ENCODE assay signal across 9 mouse cellular contexts in the genomic region with DNA sequence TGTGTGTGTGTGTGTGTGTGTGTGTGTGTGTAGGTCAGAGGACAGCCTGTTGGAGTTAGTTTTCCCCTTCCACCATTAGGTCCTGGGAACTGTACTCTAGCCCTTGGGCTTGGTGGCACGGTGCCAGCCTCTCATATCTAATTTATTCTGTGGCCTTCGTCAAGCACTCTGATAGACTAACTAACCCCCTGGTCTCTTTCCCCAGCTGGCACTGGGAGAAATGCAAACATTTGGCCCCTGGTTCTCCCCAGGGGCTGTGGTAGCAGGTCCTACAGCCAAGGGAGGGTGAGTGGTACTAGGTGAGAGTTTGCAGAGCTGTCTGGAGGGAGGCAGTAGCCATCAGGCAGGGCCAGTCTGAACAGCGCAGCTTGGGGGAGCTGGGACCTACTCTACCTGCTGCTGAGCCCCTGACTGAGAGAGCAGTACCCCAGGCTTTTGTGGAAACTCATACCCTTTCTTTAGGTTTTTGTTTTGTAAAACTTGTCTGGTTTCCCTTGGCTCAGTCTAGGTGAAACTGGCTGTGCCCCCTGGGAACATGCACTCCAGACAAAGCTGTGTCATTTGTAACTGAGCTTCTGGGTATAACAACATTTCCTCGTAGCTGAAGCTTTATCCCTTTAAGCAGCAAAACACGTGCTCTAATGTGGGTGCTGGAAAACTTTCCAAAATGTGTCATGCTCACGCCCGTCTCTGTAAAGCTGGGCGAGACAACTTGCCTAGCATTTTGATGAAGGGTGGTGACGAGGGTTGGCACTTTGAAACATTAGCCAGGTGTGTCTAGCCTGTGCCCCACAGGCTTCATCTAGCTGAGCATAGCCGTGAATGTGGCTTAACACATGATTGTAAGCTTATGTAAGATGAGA. TPM values are rescaled to one million over a fixed set of nuclear protein-coding genes. Genes with fewer than 3 reads are reported as not detected.
DNase-seq lines count a peak whose midpoint lies in the region; ATAC-seq lines count a peak whose summit lies in the region.
"Had no signal": no experiment of that assay in that cellular context is flagged by ENCODE, and none has a peak within 500 bp of the region (broad histone marks: within the 10 kb centered on the region; RNA-seq: fewer than 3 reads in every experiment).

No protein-coding gene starts in this region.

- peaks cover 42% of the 10 kb centered on the region for H3K36me3 ChIP-seq in embryonic facial prominence, embryonic 12.5 days
- peaks cover 80% of the 10 kb centered on the region for H3K36me3 ChIP-seq in embryonic facial prominence, embryonic 10.5 days (replicated peaks)
- H3K36me3 ChIP-seq in stomach, embryonic 14.5 days (ENCODE audit: control insufficient read depth, insufficient read depth, low read length): peaks cover 25% of the 10 kb centered on the region

- 0 out of 2 replicates have a peak overlapping the region, but pooled peaks have one; percentile 63 for H3K27ac ChIP-seq in embryonic facial prominence, embryonic 12.5 days
- H3K27ac ChIP-seq in embryonic facial prominence, embryonic 10.5 days (replicated peaks): no peak overlapping the region; the same call in 1 of the 2 replicates
- peak overlapping the region; percentile 33; the same call in 1 of the 2 replicates for H3K27ac ChIP-seq in stomach, embryonic 14.5 days (ENCODE audit: low read length)

- no peak for ATAC-seq in embryonic facial prominence, embryonic 12.5 days (ENCODE audit: insufficient number of reproducible peaks, insufficient read depth, low FRiP score, low TSS enrichment)
- peak; percentile 38 for ATAC-seq in stomach, embryonic 14.5 days (ENCODE audit: insufficient number of reproducible peaks, insufficient read depth, low FRiP score, low read depth)
- ATAC-seq in megakaryocyte progenitor cell, adult 5-6 weeks (replicated peaks; ENCODE audit: poor library complexity): no peak

- intact Hi-C loops in left cerebral cortex, postnatal 14 days (cut with DNase I): no loop called here

- DNase-seq in embryonic facial prominence, embryonic 10.5 days (ENCODE audit: low spot score): no peak
- DNase-seq in testis, postnatal 10 days (ENCODE audit: low spot score): peak; percentile 74
- DNase-seq in testis, postnatal 14 days (ENCODE audit: low spot score): no peak
- DNase-seq in kidney, adult 11 months: peak; percentile 73
- DNase-seq in left cerebral cortex, postnatal 14 days (ENCODE audit: low spot score in 2 of 2): no peak

- H3K4me2 ChIP-seq in embryonic facial prominence, embryonic 12.5 days (replicated peaks): no peak overlapping the region
- H3K4me2 ChIP-seq in stomach, embryonic 14.5 days (replicated peaks; ENCODE audit: low read depth, low read length): no peak overlapping the region

- 67% methylated on average over 10 of the region's 10 CpGs for WGBS in embryonic facial prominence, embryonic 12.5 days
- WGBS in embryonic facial prominence, embryonic 10.5 days: 84% methylated on average over 10 of the region's 10 CpGs
- 75% methylated on average over 10 of the region's 10 CpGs for WGBS in stomach, embryonic 14.5 days

- no peak overlapping the region for H3K4me3 ChIP-seq in embryonic facial prominence, embryonic 12.5 days
- H3K4me3 ChIP-seq in embryonic facial prominence, embryonic 10.5 days: no peak overlapping the region
- no peak overlapping the region for H3K4me3 ChIP-seq in stomach, embryonic 14.5 days (ENCODE audit: low read depth, low read length)

- no peak overlapping the region for H3K9ac ChIP-seq in embryonic facial prominence, embryonic 12.5 days
- no peak overlapping the region for H3K9ac ChIP-seq in stomach, embryonic 14.5 days (replicated peaks; ENCODE audit: low read depth, low read length)

- H3K9me3 ChIP-seq in embryonic facial prominence, embryonic 12.5 days: no peaks in the 10 kb centered on the region
- H3K9me3 ChIP-seq in embryonic facial prominence, embryonic 10.5 days: no peaks in the 10 kb centered on the region
- H3K9me3 ChIP-seq in stomach, embryonic 14.5 days (ENCODE audit: control insufficient read depth, low read depth, low read length): no peaks in the 10 kb centered on the region

- H3K4me1 ChIP-seq in embryonic facial prominence, embryonic 12.5 days: peaks cover 10% of the 10 kb centered on the region
- peaks cover 3% of the 10 kb centered on the region; the same call in 1 of the 2 replicates for H3K4me1 ChIP-seq in embryonic facial prominence, embryonic 10.5 days
- 0 out of 2 replicates have a peak, but pooled peaks cover 3% of the 10 kb centered on the region for H3K4me1 ChIP-seq in stomach, embryonic 14.5 days (ENCODE audit: control insufficient read depth, insufficient read depth, low read length)

- H3K27me3 ChIP-seq in embryonic facial prominence, embryonic 12.5 days: no peaks in the 10 kb centered on the region
- H3K27me3 ChIP-seq in embryonic facial prominence, embryonic 10.5 days (replicated peaks; ENCODE audit: low read depth, poor library complexity, severe bottlenecking): no peaks in the 10 kb centered on the region
- H3K27me3 ChIP-seq in stomach, embryonic 14.5 days (ENCODE audit: control insufficient read depth, insufficient read depth, low read length): no peaks in the 10 kb centered on the region

RNA-seq across cellular contexts. Expression of gene Dtx2, which starts 21.6 kb away (rescaled TPM):
- polyA plus RNA-seq in embryonic facial prominence, embryonic 12.5 days (2016; fragmentation: Nextera tagmentation; extraction: Ambion mirVana): 33.8 and 38.9 TPM in 2 replicates
- polyA plus RNA-seq in embryonic facial prominence, embryonic 10.5 days (2016; fragmentation: Nextera tagmentation; extraction: Ambion mirVana): 38.5 and 39.2 TPM in 2 replicates
- polyA plus RNA-seq in stomach, embryonic 14.5 days (2014; fragmentation: Nextera tagmentation; extraction: Ambion mirVana): 20.7 and 24.4 TPM in 2 replicates
- 12.9 and 13.7 TPM in 2 replicates for total RNA-seq in megakaryocyte progenitor cell, adult 5-6 weeks (2015)
- total RNA-seq in megakaryocyte progenitor cell, adult 5-6 weeks (2017): 4.7 and 5.5 TPM in 2 replicates
- 1 to 10 TPM; 8.6 to 9.1 TPM for total RNA-seq in left cerebral cortex, postnatal 14 days (2021)

RNA-seq across cellular contexts. Expression of gene Upk3b, which starts 22.1 kb away (rescaled TPM):
- polyA plus RNA-seq in embryonic facial prominence, embryonic 12.5 days (2016; fragmentation: Nextera tagmentation; extraction: Ambion mirVana): 0.18 and 0.91 TPM in 2 replicates
- polyA plus RNA-seq in embryonic facial prominence, embryonic 10.5 days (2016; fragmentation: Nextera tagmentation; extraction: Ambion mirVana): 0.32 and 0.78 TPM in 2 replicates
- polyA plus RNA-seq in stomach, embryonic 14.5 days (2014; fragmentation: Nextera tagmentation; extraction: Ambion mirVana): 23.7 and 27.1 TPM in 2 replicates
- not detected in 2 replicates for total RNA-seq in megakaryocyte progenitor cell, adult 5-6 weeks (2015)
- not detected in 2 replicates for total RNA-seq in megakaryocyte progenitor cell, adult 5-6 weeks (2017)
- not detected for total RNA-seq in left cerebral cortex, postnatal 14 days (2021)
- total RNA-seq: common myeloid progenitor, adult 5-6 weeks had no signal

RNA-seq across cellular contexts. Expression of gene Zp3, which starts 36.3 kb away (rescaled TPM):
- 0.12 TPM in 1 of 2 replicates, not detected in the other for polyA plus RNA-seq in embryonic facial prominence, embryonic 12.5 days (2016; fragmentation: Nextera tagmentation; extraction: Ambion mirVana)
- polyA plus RNA-seq in embryonic facial prominence, embryonic 10.5 days (2016; fragmentation: Nextera tagmentation; extraction: Ambion mirVana): not detected in 2 replicates
- polyA plus RNA-seq in stomach, embryonic 14.5 days (2014; fragmentation: Nextera tagmentation; extraction: Ambion mirVana): not detected in 2 replicates
- 0.10 TPM in 1 of 2 replicates, not detected in the other for total RNA-seq in megakaryocyte progenitor cell, adult 5-6 weeks (2015)
- not detected in 2 replicates for total RNA-seq in megakaryocyte progenitor cell, adult 5-6 weeks (2017)
- not detected for total RNA-seq in left cerebral cortex, postnatal 14 days (2021)
- total RNA-seq: common myeloid progenitor, adult 5-6 weeks had no signal

RNA-seq across cellular contexts. Expression of gene Upk3bl, which starts 38.0 kb away (rescaled TPM):
- polyA plus RNA-seq in embryonic facial prominence, embryonic 12.5 days (2016; fragmentation: Nextera tagmentation; extraction: Ambion mirVana): 8.7 and 9.8 TPM in 2 replicates
- 6.0 and 6.7 TPM in 2 replicates for polyA plus RNA-seq in embryonic facial prominence, embryonic 10.5 days (2016; fragmentation: Nextera tagmentation; extraction: Ambion mirVana)
- 62.4 and 63.0 TPM in 2 replicates for polyA plus RNA-seq in stomach, embryonic 14.5 days (2014; fragmentation: Nextera tagmentation; extraction: Ambion mirVana)
- 0.59 and 1.4 TPM in 2 replicates for total RNA-seq in megakaryocyte progenitor cell, adult 5-6 weeks (2015)
- 0.17 and 1.0 TPM in 2 replicates for total RNA-seq in megakaryocyte progenitor cell, adult 5-6 weeks (2017)
- not detected for total RNA-seq in left cerebral cortex, postnatal 14 days (2021)
- total RNA-seq: common myeloid progenitor, adult 5-6 weeks had no signal

RNA-seq across cellular contexts. Expression of gene Ssc4d, which starts 41.9 kb away (rescaled TPM):
- polyA plus RNA-seq in embryonic facial prominence, embryonic 12.5 days (2016; fragmentation: Nextera tagmentation; extraction: Ambion mirVana): 4.7 and 5.1 TPM in 2 replicates
- 3.1 and 4.0 TPM in 2 replicates for polyA plus RNA-seq in embryonic facial prominence, embryonic 10.5 days (2016; fragmentation: Nextera tagmentation; extraction: Ambion mirVana)
- polyA plus RNA-seq in stomach, embryonic 14.5 days (2014; fragmentation: Nextera tagmentation; extraction: Ambion mirVana): 1.9 and 2.2 TPM in 2 replicates
- total RNA-seq in megakaryocyte progenitor cell, adult 5-6 weeks (2015): 3.3 and 6.8 TPM in 2 replicates
- 2.0 and 2.3 TPM in 2 replicates for total RNA-seq in megakaryocyte progenitor cell, adult 5-6 weeks (2017)
- total RNA-seq in left cerebral cortex, postnatal 14 days (2021): 1 to 10 TPM; 1.4 to 1.5 TPM

Comparison
In these comparisons a context has a peak if more than half of its experiments do, and no peak if none do; other contexts are left out.
1. DNase-seq: peak in testis, postnatal 10 days (single experiment) and kidney, adult 11 months (single experiment); none in embryonic facial prominence, embryonic 10.5 days (single experiment), testis, postnatal 14 days (single experiment) and left cerebral cortex, postnatal 14 days (0 of 2).
2. RNA of gene Upk3b, which starts 22.1 kb away (polyA plus RNA-seq): 23.7 to 27.1 TPM in stomach, embryonic 14.5 days; 0.18 to 0.91 TPM in embryonic facial prominence, embryonic 12.5 days and 0.32 to 0.78 TPM in embryonic facial prominence, embryonic 10.5 days; every median in the first group is over 10 times any median in the second.